ENCODE assay signal across 17 mouse cellular contexts in the genomic region with DNA sequence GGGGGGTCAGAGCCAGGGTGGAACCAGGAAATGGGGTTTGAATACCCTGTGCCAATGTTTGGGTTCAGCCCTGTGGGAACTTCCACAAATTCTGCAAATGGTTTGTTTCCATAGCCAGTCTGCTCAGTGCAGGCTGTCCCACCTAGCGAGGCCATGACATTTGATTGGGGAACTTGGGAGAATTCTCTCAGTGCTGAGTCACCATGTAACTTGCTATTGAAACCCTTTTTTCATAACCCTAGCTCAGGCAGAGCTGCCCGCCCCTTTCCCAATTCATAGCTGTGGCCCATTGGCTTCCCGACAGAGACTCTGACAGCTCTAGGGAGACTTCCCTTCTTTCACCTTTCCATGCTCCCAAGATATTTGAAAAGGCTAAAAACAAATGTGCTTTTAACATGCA.
"Had no signal": no experiment of that assay in that cellular context is flagged by ENCODE, and none has a peak within 500 bp of the region (broad histone marks: within the 10 kb centered on the region; RNA-seq: fewer than 3 reads in every experiment).

No protein-coding gene starts in this region.

- H3K27ac ChIP-seq: kidney, postnatal 0 days; layer of hippocampus, adult 2 months; left cerebral cortex, adult 2 months; liver, embryonic 14.5 days; lung, embryonic 15.5 days; midbrain, embryonic 13.5 days; stomach, embryonic 15.5 days had no signal

- H3K4me3 ChIP-seq: layer of hippocampus, adult 2 months; left cerebral cortex, adult 2 months; lung, embryonic 15.5 days; midbrain, embryonic 13.5 days; stomach, embryonic 15.5 days had no signal

- H3K4me1 ChIP-seq: lung, embryonic 15.5 days; midbrain, embryonic 13.5 days; stomach, embryonic 15.5 days had no signal

- H3K4me2 ChIP-seq: liver, embryonic 11.5 days; lung, embryonic 15.5 days; midbrain, embryonic 13.5 days; stomach, embryonic 15.5 days had no signal

- DNase-seq: kidney, adult 2 months; kidney, postnatal 25 days; layer of hippocampus, adult 9-11 months; lung, adult 18-20 months; lung, postnatal 14 days; lung, postnatal 4 days; thymus, adult 18-20 months; thymus, postnatal 14 days; thymus, postnatal 4 days had no signal

- H3K27me3 ChIP-seq: lung, embryonic 15.5 days; midbrain, embryonic 13.5 days; stomach, embryonic 15.5 days had no signal

- H3K9me3 ChIP-seq: lung, embryonic 15.5 days; midbrain, embryonic 13.5 days; stomach, embryonic 15.5 days had no signal

- H3K36me3 ChIP-seq: lung, embryonic 15.5 days; midbrain, embryonic 13.5 days; stomach, embryonic 15.5 days had no signal
